Mouse (Mus musculus) kidney, adult 8-10 months (tissue): ENCODE measurements at regions not wholly inside any gene's neighbourhood (a gene's known extent, or its start where the extent isn't known, plus 50 kb on each side); places are given as distances from the start of the nearest gene placed in this dataset.

ENCODE experiments used
- DNase-seq, 2 experiments: peaks; one replicate each; pipeline ENCODE4 v3.0.0; 2022

- no peak for DNase-seq
These were observed 291.0 kb downstream of the Pdcd6ip start for GRCm38 (mm10) chr9:113417106-113417505.

GRCm38 (mm10) chr9:113415511-113415931 lies 292.5 kb downstream of the Pdcd6ip start:
- no peak for DNase-seq

GRCm38 (mm10) chr9:113414690-113415089 lies 293.4 kb downstream of the Pdcd6ip start:
- DNase-seq: no peak

GRCm38 (mm10) chr9:113413851-113414250 lies 294.2 kb downstream of the Pdcd6ip start:
- peak in 1 of 2 experiments; percentile 3 for DNase-seq

GRCm38 (mm10) chr9:113411638-113412037 lies 296.4 kb downstream of the Pdcd6ip start:
- no peak for DNase-seq

- no peak for DNase-seq
These were observed 299.5 kb downstream of the Pdcd6ip start for GRCm38 (mm10) chr9:113408521-113408920.

GRCm38 (mm10) chr9:113394320-113394719 lies 313.7 kb downstream of the Pdcd6ip start:
- no peak for DNase-seq

GRCm38 (mm10) chr9:113387356-113387755 lies 320.7 kb downstream of the Pdcd6ip start:
- no peak for DNase-seq

- DNase-seq: no peak
These were observed 326.4 kb downstream of the Pdcd6ip start for GRCm38 (mm10) chr9:113381591-113382110.

- DNase-seq: no peak
These were observed 327.5 kb downstream of the Pdcd6ip start for GRCm38 (mm10) chr9:113380408-113381129.

- DNase-seq: no peak
These were observed 329.5 kb downstream of the Pdcd6ip start for GRCm38 (mm10) chr9:113378525-113378924.

- no peak for DNase-seq
These were observed 336.2 kb downstream of the Pdcd6ip start for GRCm38 (mm10) chr9:113371718-113372306.

GRCm38 (mm10) chr9:113347942-113348341 lies 360.1 kb downstream of the Pdcd6ip start:
- DNase-seq: no peak

- no peak for DNase-seq
These were observed 361.5 kb downstream of the Pdcd6ip start for GRCm38 (mm10) chr9:113346531-113346930.

- DNase-seq: no peak
These were observed 365.9 kb downstream of the Pdcd6ip start for GRCm38 (mm10) chr9:113342131-113342530.

GRCm38 (mm10) chr9:113340838-113341237 lies 367.2 kb downstream of the Pdcd6ip start:
- DNase-seq: no peak

- no peak for DNase-seq
These were observed 368.0 kb downstream of the Pdcd6ip start for GRCm38 (mm10) chr9:113340036-113340435.

GRCm38 (mm10) chr9:113324489-113324888 lies 383.6 kb downstream of the Pdcd6ip start:
- DNase-seq: no peak

- DNase-seq: no peak
These were observed 398.1 kb downstream of the Pdcd6ip start for GRCm38 (mm10) chr9:113309707-113310574.

- DNase-seq: no peak
These were observed 402.3 kb downstream of the Pdcd6ip start for GRCm38 (mm10) chr9:113305761-113306160.

GRCm38 (mm10) chr9:113302429-113302828 lies 405.6 kb downstream of the Pdcd6ip start:
- no peak for DNase-seq

GRCm38 (mm10) chr9:113300846-113301245 lies 407.2 kb downstream of the Pdcd6ip start:
- no peak for DNase-seq

GRCm38 (mm10) chr9:113299900-113300299 lies 408.2 kb downstream of the Pdcd6ip start:
- no peak for DNase-seq
